Mouse (Mus musculus): ENCODE measurements at regions not wholly inside any gene's neighbourhood (a gene's known extent, or its start where the extent isn't known, plus 50 kb on each side); places are given as distances from the start of the nearest gene placed in this dataset.
"Not testable (repeated sequence)": the region's sequence is repeated elsewhere in the genome, so short reads cannot be mapped to it uniquely, and the experiment has no call there.

GRCm38 (mm10) chr10:25695798-25696197, 159.7 kb upstream of the Smlr1 start:
- DNase-seq: no peak

DNA sequence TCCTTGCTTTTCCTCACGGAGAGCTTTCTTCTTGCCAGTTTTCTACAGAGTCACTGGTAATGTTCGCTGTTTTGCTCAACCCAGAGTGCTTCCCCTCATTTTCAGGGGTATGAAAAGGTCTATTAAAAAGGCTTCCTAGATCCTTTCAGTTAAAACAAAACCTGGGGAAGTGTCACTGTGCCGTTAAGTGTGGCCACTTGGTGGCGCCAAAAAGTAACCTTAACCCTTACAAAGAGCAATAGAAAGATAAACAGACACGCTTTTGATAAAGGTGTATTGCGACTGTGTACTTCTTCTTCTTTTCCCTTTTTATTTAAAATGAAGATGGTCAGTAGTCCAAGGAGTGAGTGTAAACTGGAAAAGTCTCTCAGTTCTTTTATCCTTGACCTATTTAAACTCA, 145.2 kb upstream of the Smlr1 start:
- peak; percentile 63 for DNase-seq

DNA sequence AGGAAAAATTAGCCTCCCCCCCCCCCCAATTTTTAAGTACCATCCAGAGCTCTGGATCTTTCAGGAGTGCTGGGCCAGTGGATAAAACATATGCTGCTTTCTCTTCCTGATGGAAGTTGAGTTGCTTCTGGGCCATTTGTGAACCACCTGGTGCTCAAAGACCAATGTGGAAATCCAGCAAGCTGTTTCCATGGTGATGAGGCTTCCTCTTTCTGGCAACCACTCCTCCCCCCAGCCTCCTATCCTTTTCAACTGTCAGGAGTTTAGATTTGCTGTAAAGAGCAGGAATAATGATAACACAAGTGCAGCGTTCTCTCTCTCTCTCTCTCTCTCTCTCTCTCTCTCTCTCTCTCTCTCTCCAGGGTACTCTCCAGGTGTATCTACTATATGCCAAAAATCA, 141.8 kb upstream of the Smlr1 start:
- DNase-seq: no peak

DNA sequence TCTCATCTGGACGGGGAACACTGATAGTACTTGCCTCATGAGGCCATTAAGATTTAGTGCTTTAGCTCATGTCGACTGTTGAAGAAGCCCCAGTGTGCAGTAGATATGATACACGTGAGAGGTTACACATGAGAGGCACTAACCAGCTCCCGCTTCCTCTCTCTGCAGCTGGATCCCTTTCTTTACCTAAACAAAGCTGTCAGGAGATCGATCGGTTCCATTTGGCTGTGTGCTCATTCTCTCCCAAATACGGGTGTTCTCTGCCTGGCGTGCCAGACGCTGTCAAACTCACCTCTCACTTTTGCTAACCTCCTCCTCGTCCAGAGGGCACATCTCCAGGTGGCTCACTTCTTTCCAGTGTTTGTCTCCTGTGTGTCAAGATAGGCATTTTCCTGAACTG, 139.3 kb upstream of the Smlr1 start:
- no peak for DNase-seq

- no peak for DNase-seq
Observed at GRCm38 (mm10) chr10:25670061-25670460, 134.0 kb upstream of the Smlr1 start.

GRCm38 (mm10) chr10:25652742-25653563, 116.9 kb upstream of the Smlr1 start:
- DNase-seq: peak; percentile 17

GRCm38 (mm10) chr10:25647740-25648139, 111.7 kb upstream of the Smlr1 start:
- DNase-seq: no peak

DNA sequence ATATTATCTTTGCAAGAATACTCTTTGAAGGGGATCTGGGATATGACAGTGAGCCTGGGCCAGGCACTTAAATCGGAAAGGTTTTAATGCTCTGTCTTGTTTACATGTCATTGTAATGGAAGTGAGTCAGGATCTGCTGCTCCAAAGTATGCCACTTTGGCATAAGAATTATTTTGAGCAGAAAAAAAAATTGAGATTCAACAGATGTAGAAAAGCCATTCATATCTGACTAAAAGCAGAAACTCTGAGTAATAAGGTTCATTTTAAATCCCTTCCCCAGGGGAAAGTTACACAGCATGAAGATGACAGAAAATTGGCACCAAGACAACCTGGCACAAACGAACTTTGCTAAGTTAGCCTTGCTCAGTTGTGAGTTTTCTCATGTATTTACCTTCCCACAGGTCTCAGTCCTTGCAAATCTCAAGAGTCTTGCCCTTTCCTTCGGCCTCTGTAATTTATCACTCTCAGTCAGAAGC, 107.5 kb upstream of the Smlr1 start:
- peak; percentile 17 for DNase-seq

DNA sequence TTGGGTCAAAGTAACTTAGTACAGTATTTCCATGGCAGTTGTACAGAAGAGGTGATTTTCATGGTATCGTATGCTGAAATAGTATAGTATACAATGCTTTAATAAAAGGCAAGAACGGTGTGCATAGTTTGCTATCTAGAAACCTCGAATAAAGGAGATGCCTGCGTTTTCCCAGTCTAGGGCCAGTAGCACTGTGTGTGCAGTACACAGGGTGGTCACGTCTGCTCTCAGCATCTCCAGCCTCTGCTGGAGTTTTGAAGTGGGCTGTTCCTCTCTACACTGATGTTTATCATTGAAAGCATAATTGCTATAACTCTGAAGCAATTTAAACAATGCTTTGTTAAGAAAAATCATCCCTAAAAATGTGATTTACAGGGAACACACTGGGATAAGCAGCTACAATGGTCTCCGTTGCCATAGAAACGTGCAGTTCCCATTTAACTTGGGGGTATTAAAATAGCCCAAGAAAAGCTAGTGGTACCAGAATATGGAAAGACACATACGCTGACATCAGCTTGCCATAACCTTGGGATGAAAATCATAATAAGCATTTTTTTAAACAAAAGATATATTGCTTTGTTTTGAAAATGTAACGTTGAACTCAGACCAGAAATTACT, 106.1 kb upstream of the Smlr1 start:
- DNase-seq: no peak

DNA sequence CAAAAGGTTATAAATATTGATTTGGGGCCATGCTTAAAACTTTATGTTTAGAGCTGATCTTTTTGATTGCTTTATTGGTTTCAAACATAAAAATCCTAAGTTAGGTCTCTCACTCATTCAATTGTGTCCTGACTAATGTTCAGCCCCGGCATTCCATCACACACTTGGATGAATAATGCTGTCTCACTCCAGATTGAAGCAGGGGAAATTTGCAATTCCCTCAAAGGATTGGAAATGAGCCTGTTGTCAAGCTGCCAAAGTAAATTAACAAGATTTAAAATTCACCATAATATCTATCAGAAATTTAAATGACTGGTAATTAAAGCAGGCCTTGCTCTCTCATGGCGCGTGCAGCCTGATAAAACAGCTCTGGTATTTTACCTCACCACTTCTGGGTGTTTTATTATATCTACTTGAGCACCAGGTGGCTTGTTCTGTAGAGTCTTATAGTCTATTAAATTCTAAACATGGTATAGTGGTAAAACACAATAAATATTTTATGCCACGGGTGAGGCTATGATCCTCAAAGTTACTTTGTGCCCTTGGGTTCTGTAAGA, 97.1 kb upstream of the Smlr1 start:
- no peak for DNase-seq

- no peak for DNase-seq
Observed at GRCm38 (mm10) chr10:25632306-25632705, 96.2 kb upstream of the Smlr1 start.

GRCm38 (mm10) chr10:25622585-25622984, 86.5 kb upstream of the Smlr1 start:
- DNase-seq: no peak

DNA sequence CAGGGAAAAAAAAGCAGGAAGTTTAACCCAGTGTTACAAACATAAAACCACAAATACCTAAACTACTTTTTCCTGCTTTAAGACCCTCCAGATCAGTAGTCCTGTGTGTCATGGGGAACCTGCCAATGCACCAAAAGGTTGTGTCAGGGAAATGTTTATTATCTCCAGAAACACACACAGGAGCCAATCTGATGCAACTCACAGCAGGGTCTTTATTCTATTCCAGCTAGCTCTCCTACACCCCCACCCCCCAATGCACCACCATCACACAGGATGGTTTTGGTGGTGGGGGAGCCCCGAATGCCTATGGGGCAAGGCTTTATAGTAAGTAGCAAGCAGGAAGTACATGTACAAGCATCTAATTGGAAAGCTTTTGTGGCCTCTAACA, 85.7 kb upstream of the Smlr1 start:
- not testable (repeated sequence) for DNase-seq

GRCm38 (mm10) chr10:25620939-25621746, 85.1 kb upstream of the Smlr1 start:
- no peak for DNase-seq

DNA sequence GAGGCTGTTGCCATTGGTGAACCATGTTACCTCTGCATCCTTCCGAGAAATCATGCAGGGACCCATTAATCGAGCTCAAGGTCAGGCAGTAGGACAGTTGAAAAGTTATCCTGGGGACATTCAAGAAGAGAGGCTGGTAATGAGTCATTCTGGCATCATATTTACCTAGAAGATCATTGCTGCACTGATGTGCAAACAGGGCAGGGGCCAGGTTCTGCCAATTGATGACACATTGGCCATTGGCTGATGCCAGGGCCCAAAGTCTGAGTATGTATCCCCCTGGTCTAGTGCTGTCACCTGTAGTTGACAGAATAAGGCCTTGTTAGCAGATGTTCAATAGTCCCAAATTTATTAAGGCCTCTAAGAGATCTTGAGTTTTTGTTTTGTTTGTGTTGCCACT, 83.6 kb upstream of the Smlr1 start:
- DNase-seq: no peak

GRCm38 (mm10) chr10:25601471-25601870, 65.4 kb upstream of the Smlr1 start:
- DNase-seq: no peak

- no peak for DNase-seq
Observed at GRCm38 (mm10) chr10:25589316-25589645, 53.2 kb upstream of the Smlr1 start.

DNA sequence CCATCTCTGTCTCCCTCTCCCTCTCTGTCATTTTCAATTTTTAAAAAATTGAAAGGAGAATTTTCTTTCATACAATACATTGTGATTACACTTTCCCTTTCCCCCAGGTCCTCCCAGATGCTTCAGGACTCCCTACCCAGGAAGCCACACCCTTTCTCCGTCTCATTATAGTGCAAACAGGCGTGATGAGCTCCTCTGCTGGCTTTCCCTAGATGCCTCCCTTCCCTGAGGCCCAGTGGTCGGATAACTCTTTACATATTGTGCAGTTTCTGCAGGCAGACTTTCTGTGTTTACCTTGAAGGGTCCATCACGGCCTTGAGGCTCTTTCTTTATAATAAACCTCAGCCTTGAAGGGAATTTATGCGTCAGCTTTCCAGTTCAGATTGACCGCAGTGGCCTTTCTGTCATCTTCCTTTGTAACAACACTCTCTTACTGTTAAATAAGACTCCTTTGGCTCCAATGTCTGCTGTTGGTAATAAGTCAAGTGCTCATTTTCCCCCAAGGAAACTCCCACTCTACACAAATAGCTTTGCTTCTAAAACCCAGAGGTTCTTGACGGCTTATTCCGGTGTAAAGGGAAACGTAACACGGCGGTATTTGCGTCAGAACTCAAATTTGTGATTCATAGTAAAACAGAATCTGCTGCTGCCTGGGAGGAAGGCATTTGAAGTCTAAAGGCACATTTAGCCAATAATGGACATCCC, 52.7 kb upstream of the Smlr1 start:
- DNase-seq: no peak

All from heart, postnatal 4 days (tissue).